ENCODE assay signal across 13 mouse cellular contexts in genomic region chr14:22781709-22782108, GRCm38 (mm10).
DNase-seq lines count a peak whose midpoint lies in the region; ATAC-seq and TF ChIP-seq lines count a peak whose summit lies in the region.
"Had no signal": no experiment of that assay in that cellular context is flagged by ENCODE, and none has a peak within 500 bp of the region (broad histone marks: within the 10 kb centered on the region; RNA-seq: fewer than 3 reads in every experiment).

No protein-coding gene starts in this region.

- no peak for DNase-seq in forebrain, postnatal 0 days
- DNase-seq in neural tube, embryonic 11.5 days (ENCODE audit: low spot score) = peak; percentile 28
- no peak for DNase-seq in neural tube, embryonic 10.5 days (ENCODE audit: extremely low spot score, low spot score)
- DNase-seq in ovary, postnatal 36 days (ENCODE audit: low spot score) = no peak
- DNase-seq: cerebellum, adult 2 months; right cerebral cortex, postnatal 4 days had no signal

- H3K4me1 ChIP-seq in forebrain, postnatal 0 days (ENCODE audit: insufficient read depth) = no peaks in the 10 kb centered on the region
- H3K4me1 ChIP-seq in forebrain, embryonic 16.5 days (replicated peaks; ENCODE audit: control insufficient read depth, insufficient read depth, low read length) = no peaks in the 10 kb centered on the region
- peaks cover 22% of the 10 kb centered on the region for H3K4me1 ChIP-seq in neural tube, embryonic 11.5 days (ENCODE audit: control insufficient read depth, insufficient read depth, low read length)
- peaks cover 19% of the 10 kb centered on the region; the same call in 1 of the 2 replicates for H3K4me1 ChIP-seq in kidney, embryonic 14.5 days (ENCODE audit: control insufficient read depth, insufficient read depth, low read length)

- no peak for ATAC-seq in forebrain, postnatal 0 days
- no peak for ATAC-seq in forebrain, embryonic 16.5 days
- ATAC-seq in neural tube, embryonic 11.5 days (ENCODE audit: insufficient read depth, low FRiP score, low TSS enrichment) = no peak
- no peak for ATAC-seq in kidney, embryonic 14.5 days (ENCODE audit: low FRiP score, low TSS enrichment)
- ATAC-seq in megakaryocyte-erythroid progenitor cell, adult 5-6 weeks (replicated peaks; ENCODE audit: low FRiP score, low TSS enrichment, poor library complexity, severe bottlenecking) = 0 out of 2 replicates have a peak, but pooled peaks have one; percentile 22
- ATAC-seq in frontal cortex, adult (ENCODE audit: low TSS enrichment) = no peak
- ATAC-seq: CD4-positive, CD25-positive, alpha-beta regulatory T cell, adult 4 months had no signal

- 82% methylated on average over 2 of the region's 2 CpGs for WGBS in forebrain, postnatal 0 days
- WGBS in forebrain, embryonic 16.5 days = 90% methylated on average over 2 of the region's 2 CpGs
- 82% methylated on average over 2 of the region's 2 CpGs for WGBS in neural tube, embryonic 11.5 days
- 66% methylated on average over 2 of the region's 2 CpGs for WGBS in kidney, embryonic 14.5 days

- 0 out of 2 replicates have a peak, but pooled peaks cover 4% of the 10 kb centered on the region for H3K27me3 ChIP-seq in forebrain, postnatal 0 days (ENCODE audit: insufficient read depth, low read length)
- no peaks in the 10 kb centered on the region for H3K27me3 ChIP-seq in forebrain, embryonic 16.5 days (replicated peaks; ENCODE audit: control insufficient read depth, insufficient read depth, low read length)
- no peaks in the 10 kb centered on the region for H3K27me3 ChIP-seq in neural tube, embryonic 11.5 days (ENCODE audit: control insufficient read depth, insufficient read depth, low read length)
- no peaks in the 10 kb centered on the region for H3K27me3 ChIP-seq in kidney, embryonic 14.5 days (ENCODE audit: control insufficient read depth, insufficient read depth, low read length)
- H3K27me3 ChIP-seq: neural tube, embryonic 12.5 days had no signal

- H3K4me3 ChIP-seq in forebrain, postnatal 0 days (ENCODE audit: low read depth, low read length) = no peak overlapping the region
- H3K4me3 ChIP-seq in forebrain, embryonic 16.5 days (replicated peaks; ENCODE audit: low read length) = no peak overlapping the region
- H3K4me3 ChIP-seq in neural tube, embryonic 11.5 days (ENCODE audit: low read depth, low read length) = no peak overlapping the region
- H3K4me3 ChIP-seq in kidney, embryonic 14.5 days (ENCODE audit: low read length) = no peak overlapping the region
- H3K4me3 ChIP-seq: lung, embryonic 15.5 days; neural tube, embryonic 12.5 days had no signal

- no peaks in the 10 kb centered on the region for H3K36me3 ChIP-seq in forebrain, postnatal 0 days (ENCODE audit: insufficient read depth)
- H3K36me3 ChIP-seq in forebrain, embryonic 16.5 days (ENCODE audit: control insufficient read depth, insufficient read depth) = no peaks in the 10 kb centered on the region
- H3K36me3 ChIP-seq in neural tube, embryonic 11.5 days (ENCODE audit: control insufficient read depth, insufficient read depth, low read length) = no peaks in the 10 kb centered on the region
- H3K36me3 ChIP-seq in kidney, embryonic 14.5 days (ENCODE audit: control insufficient read depth, insufficient read depth, low read length) = no peaks in the 10 kb centered on the region
- H3K36me3 ChIP-seq: lung, embryonic 15.5 days; neural tube, embryonic 12.5 days had no signal

- H3K4me2 ChIP-seq in forebrain, postnatal 0 days (ENCODE audit: low read depth) = no peak overlapping the region
- H3K4me2 ChIP-seq in forebrain, embryonic 16.5 days (ENCODE audit: low read length) = no peak overlapping the region
- no peak overlapping the region for H3K4me2 ChIP-seq in neural tube, embryonic 11.5 days (ENCODE audit: low read depth)
- H3K4me2 ChIP-seq in kidney, embryonic 14.5 days (replicated peaks; ENCODE audit: low read depth, low read length) = no peak overlapping the region
- H3K4me2 ChIP-seq: lung, embryonic 15.5 days; neural tube, embryonic 12.5 days had no signal

- H3K27ac ChIP-seq in forebrain, postnatal 0 days (ENCODE audit: low read depth, low read length) = no peak overlapping the region
- H3K27ac ChIP-seq in forebrain, embryonic 16.5 days (ENCODE audit: low read length) = no peak overlapping the region
- H3K27ac ChIP-seq in neural tube, embryonic 11.5 days (ENCODE audit: low read depth, low read length) = no peak overlapping the region
- peak overlapping the region; percentile 53; the same call in 1 of the 2 replicates for H3K27ac ChIP-seq in kidney, embryonic 14.5 days (ENCODE audit: low read depth, low read length)
- H3K27ac ChIP-seq: lung, embryonic 15.5 days; neural tube, embryonic 12.5 days had no signal

- TF ChIP-seq CTCF in forebrain, postnatal 0 days (IDR thresholded peaks at IDR 0.05; ENCODE audit: low read depth) = peak; percentile 16; the same call in 1 of the 2 replicates

- H3K9me3 ChIP-seq in forebrain, postnatal 0 days (ENCODE audit: low read length) = no peaks in the 10 kb centered on the region
- no peaks in the 10 kb centered on the region for H3K9me3 ChIP-seq in forebrain, embryonic 16.5 days (ENCODE audit: control insufficient read depth, low read length)
- no peaks in the 10 kb centered on the region for H3K9me3 ChIP-seq in neural tube, embryonic 11.5 days (ENCODE audit: control insufficient read depth, low read length)
- H3K9me3 ChIP-seq in kidney, embryonic 14.5 days (ENCODE audit: control insufficient read depth, low read length) = no peaks in the 10 kb centered on the region
- H3K9me3 ChIP-seq: lung, embryonic 15.5 days; neural tube, embryonic 12.5 days had no signal

- H3K9ac ChIP-seq in forebrain, postnatal 0 days = no peak overlapping the region
- H3K9ac ChIP-seq in forebrain, embryonic 16.5 days (replicated peaks; ENCODE audit: low read depth, low read length) = no peak overlapping the region
- no peak overlapping the region for H3K9ac ChIP-seq in neural tube, embryonic 11.5 days (ENCODE audit: low read length)
- H3K9ac ChIP-seq in kidney, embryonic 14.5 days (ENCODE audit: low read depth, low read length) = no peak overlapping the region
- H3K9ac ChIP-seq: lung, embryonic 15.5 days; neural tube, embryonic 12.5 days had no signal
